Mouse (Mus musculus) spleen, adult 2 months (tissue): ENCODE measurements around the gene Plcg2.

Source experiments
- CTCF ChIP-seq: fragments of 200-500 bp; IDR thresholded peaks from 2 replicates; pipeline ENCODE4 v1.5.1; 2011; ENCODE audit warnings: mild to moderate bottlenecking, inconsistent platforms; ENCODE audit not compliant: insufficient read depth, insufficient read length, insufficient replicate concordance; ENCODE audit errors: extremely low read depth
- POLR2A ChIP-seq: fragments of 200-500 bp; IDR thresholded peaks from 2 replicates; pipeline ENCODE4 v1.6.1; 2011; ENCODE audit warnings: low read depth, low read length, inconsistent platforms

GRCm38 (mm10) chr8:117637462-117637861 lies 139.4 kb downstream of the Plcg2 start:
- TF ChIP-seq POLR2A (no peak), CTCF (no peak)
